Mouse (Mus musculus) liver, embryonic 15.5 days (tissue): Measurements from ENCODE around the gene Chordc1. TPM values are rescaled to one million over a fixed set of nuclear protein-coding genes. Genes with fewer than 3 reads are reported as not detected.

ENCODE experiments used
- polyA plus RNA-seq: library from polyadenylated mRNA; unstranded; fragments of >200 nt; fragmentation: Nextera tagmentation; extraction: Ambion mirVana; gene quantifications from 2 replicates; pipeline ENCODE4 v1.2.1, GENCODE M21; 2015

Gene Chordc1
- polyA plus RNA-seq, 1 experiment from 2014 or later, result 43.1 TPM

Other genes with a start within 250 kb of the Chordc1 start
- gene Naalad2, start 110.9 kb downstream of the Chordc1 start, polyA plus RNA-seq, result 0.47 and 0.64 TPM in 2 replicates
- not detected in 2 replicates for gene Ubtfl1, start 112.3 kb downstream of the Chordc1 start, polyA plus RNA-seq
- not detected in 2 replicates for gene Mbd3l2, start 138.5 kb downstream of the Chordc1 start, polyA plus RNA-seq
- gene Zfp558, start 186.1 kb downstream of the Chordc1 start, polyA plus RNA-seq, result 0.53 and 0.61 TPM in 2 replicates
- not detected in 2 replicates for gene Mbd3l1, start 186.2 kb downstream of the Chordc1 start, polyA plus RNA-seq